Mouse (Mus musculus): ENCODE measurements around the gene Grk1. TPM values are rescaled to one million over a fixed set of nuclear protein-coding genes. Genes with fewer than 3 reads are reported as not detected.

The Grk1 gene
- 0.06 TPM in 2 replicates for polyA plus RNA-seq (2016; fragmentation: Nextera tagmentation; extraction: Ambion mirVana)

- Histone ChIP-seq H3K27me3 (ENCODE audit: low read depth, poor library complexity, severe bottlenecking) (no peaks in the 10 kb centered on the region), H3K4me1 (no peaks in the 10 kb centered on the region), H3K4me3 (no peak within 1 kb of the TSS), H3K36me3 (no peaks in the 10 kb centered on the region), H3K27ac (no peak within 1 kb of the TSS), H3K9me3 (replicated peaks) (no peaks in the 10 kb centered on the region)
- 79% methylated on average over 5 of the region's 5 CpGs for WGBS
- no peak for DNase-seq (ENCODE audit: low spot score)
Observed at GRCm38 (mm10) chr8:13404666-13405131, at the start of gene Grk1. Grk1 (plus strand) TSS chr8:13405081.

GRCm38 (mm10) chr8:13356221-13356620 lies 48.7 kb upstream of the Grk1 start:
- H3K4me1 ChIP-seq = no peaks in the 10 kb centered on the region
- no peak overlapping the region for H3K4me3 ChIP-seq
- peaks cover 100% of the 10 kb centered on the region for H3K36me3 ChIP-seq
- no peak overlapping the region for H3K27ac ChIP-seq
- DNase-seq (ENCODE audit: low spot score) = no peak
- H3K27me3 ChIP-seq (ENCODE audit: low read depth, poor library complexity, severe bottlenecking) = no peaks in the 10 kb centered on the region
- 89% methylated on average over 6 of the region's 6 CpGs for WGBS
- H3K9me3 ChIP-seq (replicated peaks) = no peaks in the 10 kb centered on the region

- Histone ChIP-seq H3K9me3 (replicated peaks) (0 out of 2 replicates have a peak, but pooled peaks cover under 1% of the 10 kb centered on the region), H3K4me1 (no peaks in the 10 kb centered on the region), H3K27ac (no peak overlapping the region), H3K4me3 (no peak overlapping the region), H3K27me3 (ENCODE audit: low read depth, poor library complexity, severe bottlenecking) (no peaks in the 10 kb centered on the region), H3K36me3 (peaks cover 100% of the 10 kb centered on the region)
- 84% methylated on average over 10 of the region's 10 CpGs for WGBS
- DNase-seq (ENCODE audit: low spot score) = no peak
Observed at GRCm38 (mm10) chr8:13356681-13357080, 48.2 kb upstream of the Grk1 start.

GRCm38 (mm10) chr8:13360213-13360612 lies 44.7 kb upstream of the Grk1 start:
- H3K4me1 ChIP-seq = no peaks in the 10 kb centered on the region
- peaks cover 100% of the 10 kb centered on the region for H3K36me3 ChIP-seq
- no peak overlapping the region for H3K4me3 ChIP-seq
- H3K27ac ChIP-seq = no peak overlapping the region
- H3K27me3 ChIP-seq (ENCODE audit: low read depth, poor library complexity, severe bottlenecking) = no peaks in the 10 kb centered on the region
- H3K9me3 ChIP-seq (replicated peaks) = 0 out of 2 replicates have a peak, but pooled peaks cover 2% of the 10 kb centered on the region
- DNase-seq (ENCODE audit: low spot score) = no peak
- WGBS = 90% methylated on average over 7 of the region's 7 CpGs

GRCm38 (mm10) chr8:13361865-13362264 lies 43.0 kb upstream of the Grk1 start:
- no peak for DNase-seq (ENCODE audit: low spot score)
- 0 out of 2 replicates have a peak, but pooled peaks cover 2% of the 10 kb centered on the region for H3K9me3 ChIP-seq (replicated peaks)
- no peak overlapping the region for H3K27ac ChIP-seq
- H3K36me3 ChIP-seq = peaks cover 100% of the 10 kb centered on the region
- H3K4me3 ChIP-seq = no peak overlapping the region
- 93% methylated on average over 6 of the region's 6 CpGs for WGBS
- H3K4me1 ChIP-seq = no peaks in the 10 kb centered on the region
- H3K27me3 ChIP-seq (ENCODE audit: low read depth, poor library complexity, severe bottlenecking) = no peaks in the 10 kb centered on the region

- WGBS = 97% methylated on average over 8 of the region's 8 CpGs
- no peaks in the 10 kb centered on the region for H3K9me3 ChIP-seq (replicated peaks)
- no peaks in the 10 kb centered on the region for H3K27me3 ChIP-seq (ENCODE audit: low read depth, poor library complexity, severe bottlenecking)
- H3K36me3 ChIP-seq = peaks cover 97% of the 10 kb centered on the region
- no peak overlapping the region for H3K27ac ChIP-seq
- no peak for DNase-seq (ENCODE audit: low spot score)
- no peaks in the 10 kb centered on the region for H3K4me1 ChIP-seq
- H3K4me3 ChIP-seq = no peak overlapping the region
Observed at GRCm38 (mm10) chr8:13373151-13373662, 31.7 kb upstream of the Grk1 start.

GRCm38 (mm10) chr8:13381630-13382029 lies 23.3 kb upstream of the Grk1 start:
- no peaks in the 10 kb centered on the region for H3K27me3 ChIP-seq (ENCODE audit: low read depth, poor library complexity, severe bottlenecking)
- no peaks in the 10 kb centered on the region for H3K9me3 ChIP-seq (replicated peaks)
- H3K4me1 ChIP-seq = no peaks in the 10 kb centered on the region
- no peak overlapping the region for H3K4me3 ChIP-seq
- peaks cover 42% of the 10 kb centered on the region for H3K36me3 ChIP-seq
- DNase-seq (ENCODE audit: low spot score) = no peak
- 93% methylated on average over 7 of the region's 7 CpGs for WGBS
- no peak overlapping the region for H3K27ac ChIP-seq

GRCm38 (mm10) chr8:13382536-13382935 lies 22.3 kb upstream of the Grk1 start:
- DNase-seq (ENCODE audit: low spot score) = no peak
- peaks cover 33% of the 10 kb centered on the region for H3K36me3 ChIP-seq
- no peaks in the 10 kb centered on the region for H3K9me3 ChIP-seq (replicated peaks)
- no peak overlapping the region for H3K4me3 ChIP-seq
- H3K4me1 ChIP-seq = no peaks in the 10 kb centered on the region
- no peak overlapping the region for H3K27ac ChIP-seq
- H3K27me3 ChIP-seq (ENCODE audit: low read depth, poor library complexity, severe bottlenecking) = no peaks in the 10 kb centered on the region
- 93% methylated on average over 3 of the region's 3 CpGs for whole genome bisulfite sequencing

GRCm38 (mm10) chr8:13382999-13383398 lies 21.9 kb upstream of the Grk1 start:
- Histone ChIP-seq H3K4me3 (no peak overlapping the region), H3K36me3 (peaks cover 30% of the 10 kb centered on the region), H3K27me3 (ENCODE audit: low read depth, poor library complexity, severe bottlenecking) (no peaks in the 10 kb centered on the region), H3K4me1 (no peaks in the 10 kb centered on the region), H3K27ac (no peak overlapping the region), H3K9me3 (replicated peaks) (no peaks in the 10 kb centered on the region)
- DNase-seq (ENCODE audit: low spot score) = no peak
- WGBS = 92% methylated on average over 4 of the region's 4 CpGs

GRCm38 (mm10) chr8:13386366-13386765 lies 18.5 kb upstream of the Grk1 start:
- no peaks in the 10 kb centered on the region for H3K9me3 ChIP-seq (replicated peaks)
- H3K4me3 ChIP-seq = no peak overlapping the region
- H3K27ac ChIP-seq = no peak overlapping the region
- 81% methylated on average over 13 of the region's 13 CpGs for WGBS
- no peaks in the 10 kb centered on the region for H3K36me3 ChIP-seq
- no peaks in the 10 kb centered on the region for H3K4me1 ChIP-seq
- H3K27me3 ChIP-seq (ENCODE audit: low read depth, poor library complexity, severe bottlenecking) = no peaks in the 10 kb centered on the region
- DNase-seq (ENCODE audit: low spot score) = no peak

- WGBS = 87% methylated on average over 8 of the region's 8 CpGs
- Histone ChIP-seq H3K27ac (no peak overlapping the region), H3K4me1 (no peaks in the 10 kb centered on the region), H3K4me3 (no peak overlapping the region), H3K36me3 (no peaks in the 10 kb centered on the region), H3K9me3 (replicated peaks) (no peaks in the 10 kb centered on the region), H3K27me3 (ENCODE audit: low read depth, poor library complexity, severe bottlenecking) (no peaks in the 10 kb centered on the region)
- no peak for DNase-seq (ENCODE audit: low spot score)
Observed at GRCm38 (mm10) chr8:13387728-13388127, 17.2 kb upstream of the Grk1 start.

- H3K27ac ChIP-seq = no peak overlapping the region
- WGBS = 69% methylated on average over 2 of the region's 2 CpGs
- H3K27me3 ChIP-seq (ENCODE audit: low read depth, poor library complexity, severe bottlenecking) = no peaks in the 10 kb centered on the region
- no peaks in the 10 kb centered on the region for H3K9me3 ChIP-seq (replicated peaks)
- no peaks in the 10 kb centered on the region for H3K4me1 ChIP-seq
- DNase-seq (ENCODE audit: low spot score) = no peak
- no peaks in the 10 kb centered on the region for H3K36me3 ChIP-seq
- H3K4me3 ChIP-seq = no peak overlapping the region
Observed at GRCm38 (mm10) chr8:13388744-13389143, 16.1 kb upstream of the Grk1 start.

- no peaks in the 10 kb centered on the region for H3K36me3 ChIP-seq
- no peaks in the 10 kb centered on the region for H3K27me3 ChIP-seq (ENCODE audit: low read depth, poor library complexity, severe bottlenecking)
- H3K27ac ChIP-seq = no peak overlapping the region
- H3K4me3 ChIP-seq = no peak overlapping the region
- no peaks in the 10 kb centered on the region for H3K4me1 ChIP-seq
- H3K9me3 ChIP-seq (replicated peaks) = no peaks in the 10 kb centered on the region
- 94% methylated on average over 7 of the region's 7 CpGs for WGBS
- no peak for DNase-seq (ENCODE audit: low spot score)
Observed at GRCm38 (mm10) chr8:13393869-13394268, 11.0 kb upstream of the Grk1 start.

- no peaks in the 10 kb centered on the region for H3K4me1 ChIP-seq
- no peak for DNase-seq (ENCODE audit: low spot score)
- H3K27ac ChIP-seq = no peak within 1 kb of the TSS
- H3K4me3 ChIP-seq = no peak within 1 kb of the TSS
- H3K36me3 ChIP-seq = no peaks in the 10 kb centered on the region
- WGBS = 85% methylated on average over 5 of the region's 5 CpGs
- H3K9me3 ChIP-seq (replicated peaks) = no peaks in the 10 kb centered on the region
- H3K27me3 ChIP-seq (ENCODE audit: low read depth, poor library complexity, severe bottlenecking) = no peaks in the 10 kb centered on the region
Observed at GRCm38 (mm10) chr8:13396725-13397124, 8.2 kb upstream of the Grk1 start, which contains the start of gene Atp4b. Atp4b (minus strand) TSS chr8:13396825.
